Mouse (Mus musculus) MEL (cell line): ENCODE results near the gene Mtrr. TPM values are rescaled to one million over a fixed set of nuclear protein-coding genes. Genes with fewer than 3 reads are reported as not detected.

Experiments
- DNase-seq: peaks from one replicate; pipeline ENCODE4 v3.0.0; 2011; ENCODE audit warnings: low read depth, low spot score
- H3K27ac ChIP-seq: 2 replicates; pipeline ENCODE4 v1.5.1; 2012; ENCODE audit warnings: low read depth, mild to moderate bottlenecking, control low read depth, low read length, moderate library complexity; ENCODE audit not compliant: control insufficient read depth
- H3K27me3 ChIP-seq, 2 experiments: fragments of 150-350 bp in 1 of 2; sonication (generic) in 1 of 2; 2 replicates each; pipeline ENCODE4 v1.6.1; 2012; ENCODE audit warnings: low read length in 2 of 2, mild to moderate bottlenecking in 2 of 2, improper control_type of control experiment in 1 of 2, moderate library complexity in 1 of 2; ENCODE audit not compliant: insufficient read depth in 2 of 2, control insufficient read depth in 1 of 2
- H3K36me3 ChIP-seq, 2 experiments: 2 replicates each; pipeline ENCODE4 v1.6.1; 2012 to 2014; ENCODE audit warnings: low read length in 2 of 2, improper control_type of control experiment in 1 of 2, inconsistent platforms in 1 of 2, mild to moderate bottlenecking in 1 of 2; ENCODE audit not compliant: insufficient read depth in 2 of 2, control insufficient read depth in 1 of 2
- H3K4me1 ChIP-seq, 2 experiments: fragments of 150-350 bp in 1 of 2; sonication (generic) in 1 of 2; 2 replicates each; pipeline ENCODE4 v1.6.1; 2012; ENCODE audit warnings: low read length in 2 of 2, improper control_type of control experiment in 1 of 2, mild to moderate bottlenecking in 1 of 2; ENCODE audit not compliant: insufficient read depth in 2 of 2, control insufficient read depth in 1 of 2
- H3K4me3 ChIP-seq, 2 experiments: fragments of 150-350 bp in 1 of 2; sonication (generic) in 1 of 2; 2 replicates each; pipeline ENCODE4 v1.5.1; 2012; ENCODE audit warnings: low read depth in 2 of 2, low read length in 2 of 2, mild to moderate bottlenecking in 2 of 2, moderate library complexity in 2 of 2, control low read depth in 1 of 2, improper control_type of control experiment in 1 of 2; ENCODE audit not compliant: control insufficient read depth in 1 of 2, insufficient read depth in 1 of 2
- H3K79me2 ChIP-seq: 2 replicates; pipeline ENCODE4 v1.6.1; 2012; ENCODE audit warnings: mild to moderate bottlenecking, low read length, moderate library complexity; ENCODE audit not compliant: control insufficient read depth, poor library complexity, insufficient read depth
- H3K9ac ChIP-seq: 2 replicates; pipeline ENCODE4 v1.6.1; 2012; ENCODE audit warnings: low read depth, mild to moderate bottlenecking, control low read depth, low read length, moderate library complexity; ENCODE audit not compliant: control insufficient read depth, poor library complexity, severe bottlenecking
- H3K9me3 ChIP-seq: fragments of 150-350 bp; sonication (generic); replicated peaks from 2 replicates; pipeline ENCODE4 v1.6.1; 2012; ENCODE audit warnings: mild to moderate bottlenecking, low read length, improper control_type of control experiment, moderate library complexity; ENCODE audit not compliant: insufficient read depth
- CHD2 ChIP-seq: IDR thresholded peaks from 2 replicates; pipeline ENCODE4 v1.6.1; 2011; ENCODE audit warnings: low read length, improper control_type of control experiment
- E2F4 ChIP-seq: IDR thresholded peaks from 2 replicates; pipeline ENCODE4 v1.6.1; 2011; ENCODE audit warnings: low read depth, low read length, improper control_type of control experiment, borderline replicate concordance
- GABPA ChIP-seq: IDR thresholded peaks from 2 replicates; pipeline ENCODE4 v1.6.1; 2012; ENCODE audit warnings: low read depth, mild to moderate bottlenecking, inconsistent platforms, low read length, improper control_type of control experiment, moderate library complexity
- JUND ChIP-seq: IDR thresholded peaks from 2 replicates; pipeline ENCODE4 v1.6.1; 2011; ENCODE audit warnings: low read depth, mild to moderate bottlenecking, improper control_type of control experiment, low read length
- KAT2A ChIP-seq: conservative IDR thresholded peaks from 2 replicates; pipeline ENCODE4 v1.6.1; 2012; ENCODE audit warnings: low read depth, low read length, improper control_type of control experiment, inconsistent platforms
- MAZ ChIP-seq: IDR thresholded peaks from 2 replicates; pipeline ENCODE4 v1.6.1; 2012; ENCODE audit warnings: low read depth, mild to moderate bottlenecking, inconsistent platforms, low read length, improper control_type of control experiment
- MEF2A ChIP-seq: IDR thresholded peaks from 2 replicates; pipeline ENCODE4 v1.6.1; 2014; ENCODE audit warnings: low read depth, mild to moderate bottlenecking, inconsistent platforms, low read length, improper control_type of control experiment; ENCODE audit not compliant: poor library complexity, insufficient replicate concordance, severe bottlenecking; ENCODE audit errors: extremely low read depth
- MYB ChIP-seq: IDR thresholded peaks from 2 replicates; pipeline ENCODE4 v1.6.1; 2011; ENCODE audit warnings: mild to moderate bottlenecking, low read depth, low read length, improper control_type of control experiment
- POLR2AphosphoS5 ChIP-seq: IDR thresholded peaks from 2 replicates; pipeline ENCODE4 v1.6.1; 2012; ENCODE audit warnings: low read depth, borderline replicate concordance, mild to moderate bottlenecking, inconsistent platforms, low read length, moderate library complexity, mixed read lengths
- RAD21 ChIP-seq: IDR thresholded peaks from 2 replicates; pipeline ENCODE4 v1.6.1; 2011; ENCODE audit warnings: mild to moderate bottlenecking, low read depth, low read length, improper control_type of control experiment
- SIN3A ChIP-seq: IDR thresholded peaks from 2 replicates; pipeline ENCODE4 v1.6.1; 2012; ENCODE audit warnings: low read length, improper control_type of control experiment, inconsistent platforms
- SMC3 ChIP-seq: IDR thresholded peaks from 2 replicates; pipeline ENCODE4 v1.6.1; 2011; ENCODE audit warnings: low read depth, low read length, improper control_type of control experiment
- USF1 ChIP-seq: IDR thresholded peaks from 2 replicates; pipeline ENCODE4 v1.6.1; 2014; ENCODE audit warnings: low read depth, mild to moderate bottlenecking, inconsistent platforms, low read length, improper control_type of control experiment, moderate library complexity
- USF2 ChIP-seq, 2 experiments: IDR thresholded peaks; 2 replicates each; pipeline ENCODE4 v1.6.1; 2011 to 2012; ENCODE audit warnings: improper control_type of control experiment in 2 of 2, low read length in 2 of 2, borderline replicate concordance in 1 of 2, inconsistent platforms in 1 of 2, low read depth in 1 of 2, mild to moderate bottlenecking in 1 of 2; ENCODE audit not compliant: insufficient read depth in 1 of 2
- ZC3H11A ChIP-seq: IDR thresholded peaks from 2 replicates; pipeline ENCODE4 v1.6.1; 2012; ENCODE audit warnings: low read depth, mild to moderate bottlenecking, inconsistent platforms, low read length, improper control_type of control experiment
- ZKSCAN1 ChIP-seq: IDR thresholded peaks from 2 replicates; pipeline ENCODE4 v1.6.1; 2012; ENCODE audit warnings: low read depth, mild to moderate bottlenecking, inconsistent platforms, low read length, improper control_type of control experiment, moderate library complexity
- ZMIZ1 ChIP-seq: IDR thresholded peaks from 2 replicates; pipeline ENCODE4 v1.6.1; 2012; ENCODE audit warnings: low read depth, mild to moderate bottlenecking, inconsistent platforms, low read length, improper control_type of control experiment, moderate library complexity
- ZNF384 ChIP-seq: IDR thresholded peaks from 2 replicates; pipeline ENCODE4 v1.6.1; 2012; ENCODE audit warnings: low read depth, mild to moderate bottlenecking, inconsistent platforms, low read length, improper control_type of control experiment
- polyA plus RNA-seq, 2 experiments: library from polyadenylated mRNA; stranded (reverse) in 1 of 2; unstranded in 1 of 2; fragments of >175 nt in 1 of 2; fragments of >200 nt in 1 of 2; gene quantifications; 2 replicates each; pipeline versions ENCODE4 v1.2.1 to v1.2.4; 2012; ENCODE audit warnings: low replicate concordance in 2 of 2, low read depth in 1 of 2; ENCODE audit not compliant: insufficient read length in 2 of 2, insufficient read depth in 1 of 2, missing spikeins in 1 of 2
- total RNA-seq: library from RNA; depleted of rRNA; stranded (reverse); fragments of 300-350 nt; gene quantifications from 2 replicates; pipeline ENCODE4 v1.2.3, GENCODE M21; 2012

Mtrr gene
- total and polyA plus RNA-seq, 3 experiments, result 18.0 to 20.8 TPM; not detected in 1

DNA sequence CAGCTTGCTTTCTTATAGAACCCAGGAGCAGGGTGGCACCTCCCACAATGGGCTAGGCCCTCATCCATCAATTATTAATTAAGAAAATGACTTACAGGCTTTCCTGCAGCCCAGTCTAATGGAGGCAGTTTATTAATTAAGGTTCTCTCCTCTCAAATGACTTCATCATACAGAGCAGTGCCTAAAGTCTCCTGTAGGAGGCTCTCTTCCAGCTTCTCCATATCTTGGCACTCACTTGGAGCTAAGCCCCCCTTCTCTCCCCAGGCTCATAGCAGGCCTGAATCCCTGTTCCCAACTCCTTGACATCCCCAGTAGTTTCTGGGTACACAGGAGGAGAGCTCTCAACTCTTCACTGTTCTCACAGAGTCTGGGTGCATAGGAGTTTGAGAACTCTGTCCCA is 17.0 kb upstream of the Mtrr start:
- Histone ChIP-seq H3K9ac (no peak overlapping the region), H3K36me3 (no peaks in the 10 kb centered on the region), H3K27me3 (no peaks in the 10 kb centered on the region), H3K9me3 (no peaks in the 10 kb centered on the region), H3K79me2 (no peaks in the 10 kb centered on the region), H3K4me1 (no peaks in the 10 kb centered on the region)
- no peak for DNase-seq
- TF ChIP-seq E2F4 (no peak), GABPA (no peak)
- TF ChIP-seq, all 39 proteins: peak for 0
- no peak overlapping the region for H3K4me3 ChIP-seq
- H3K27ac ChIP-seq, result no peak overlapping the region

DNA sequence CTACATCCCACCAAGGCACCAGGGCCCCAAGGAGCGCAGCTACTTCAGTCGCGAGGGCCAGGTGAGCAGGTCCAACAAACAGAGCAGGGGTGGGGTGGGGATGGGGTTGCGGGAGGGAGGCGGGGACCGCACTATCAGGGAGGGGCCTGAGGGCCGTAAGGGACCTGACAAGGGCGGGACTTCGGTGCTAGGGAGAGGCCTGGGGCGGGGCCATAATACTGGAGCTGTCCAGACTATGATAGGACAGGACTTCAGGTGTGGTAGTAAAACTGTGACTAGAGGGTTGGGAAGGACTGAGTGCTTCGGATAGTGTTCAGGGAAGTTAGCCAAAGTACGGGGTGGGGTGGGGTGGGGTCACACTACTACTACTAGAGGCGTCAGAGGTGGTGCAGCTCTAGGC is 15.7 kb upstream of the Mtrr start:
- Histone ChIP-seq H3K79me2 (no peaks in the 10 kb centered on the region), H3K36me3 (no peaks in the 10 kb centered on the region), H3K27me3 (no peaks in the 10 kb centered on the region), H3K4me3 (no peak overlapping the region), H3K4me1 (no peaks in the 10 kb centered on the region), H3K9me3 (no peaks in the 10 kb centered on the region), H3K27ac (no peak overlapping the region), H3K9ac (no peak overlapping the region)
- TF ChIP-seq SMC3, result no peak
- no peak for TF ChIP-seq MAZ
- no peak for TF ChIP-seq ZNF384
- no peak for TF ChIP-seq ZC3H11A
- no peak for DNase-seq

DNA sequence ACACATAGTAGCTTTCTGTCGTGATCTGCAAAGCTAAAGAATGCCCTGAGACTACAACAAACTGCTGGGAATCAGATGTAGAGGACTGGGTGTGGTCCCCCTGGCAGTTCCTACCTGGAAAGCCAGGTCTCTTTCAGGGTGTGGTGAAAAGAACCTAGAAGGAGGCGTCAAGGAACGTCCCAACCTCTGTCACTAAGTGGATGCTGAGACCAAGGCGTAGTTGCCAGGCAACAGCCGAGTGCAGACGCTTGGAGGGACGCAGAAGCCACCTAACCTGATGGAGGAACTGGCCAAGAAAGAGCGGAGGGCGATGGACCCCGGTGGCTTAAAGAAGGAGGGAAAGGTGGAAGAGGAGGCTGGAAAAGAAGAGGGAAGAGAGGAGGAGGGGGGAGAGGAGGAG is 15.2 kb upstream of the Mtrr start, which contains the start of gene 1700001L19Rik:
1700001L19Rik (plus strand) TSS at position 223 of the 400 bp plus-strand sequence.
- TF ChIP-seq USF1 (no peak), POLR2AphosphoS5 (no peak), E2F4 (no peak), SIN3A (no peak), ZKSCAN1 (no peak), USF2 (IDR thresholded peaks at IDR 0.05; ENCODE audit: borderline replicate concordance in 1 of 2, insufficient read depth in 1 of 2, low read depth in 1 of 2, low read length in 2 of 2) (no peak), MYB (no peak), JUND (no peak), RAD21 (no peak), KAT2A (no peak), ZNF384 (no peak), ZMIZ1 (no peak), SMC3 (no peak), MEF2A (no peak), CHD2 (no peak)
- H3K4me3 ChIP-seq, result no peak within 1 kb of the TSS
- no peak for DNase-seq
- no peaks in the 10 kb centered on the region for H3K9me3 ChIP-seq
- H3K79me2 ChIP-seq, result no peaks in the 10 kb centered on the region
- no peaks in the 10 kb centered on the region for H3K4me1 ChIP-seq
- no peak within 1 kb of the TSS for H3K9ac ChIP-seq
- no peaks in the 10 kb centered on the region for H3K27me3 ChIP-seq
- H3K36me3 ChIP-seq, result no peaks in the 10 kb centered on the region
- H3K27ac ChIP-seq, result no peak within 1 kb of the TSS
